ENCODE assay signal across 28 mouse cellular contexts in genomic region chr2:65942346-65942745, GRCm38 (mm10).
"Had no signal": no experiment of that assay in that cellular context is flagged by ENCODE, and none has a peak within 500 bp of the region (broad histone marks: within the 10 kb centered on the region; RNA-seq: fewer than 3 reads in every experiment).

No protein-coding gene starts in this region.

- H3K9ac ChIP-seq: embryonic facial prominence, embryonic 12.5 days; embryonic facial prominence, embryonic 13.5 days; embryonic facial prominence, embryonic 15.5 days; forebrain, embryonic 12.5 days; forebrain, embryonic 13.5 days; forebrain, embryonic 15.5 days; forebrain, postnatal 0 days had no signal

- H3K9me3 ChIP-seq: embryonic facial prominence, embryonic 10.5 days; embryonic facial prominence, embryonic 12.5 days; embryonic facial prominence, embryonic 13.5 days; embryonic facial prominence, embryonic 15.5 days; forebrain, embryonic 10.5 days; forebrain, embryonic 12.5 days; forebrain, embryonic 13.5 days; forebrain, embryonic 15.5 days had no signal

- H3K4me3 ChIP-seq: embryonic facial prominence, embryonic 10.5 days; embryonic facial prominence, embryonic 12.5 days; embryonic facial prominence, embryonic 13.5 days; embryonic facial prominence, embryonic 15.5 days; erythroblast, embryonic 14.5 days; forebrain, embryonic 10.5 days; forebrain, embryonic 12.5 days; forebrain, embryonic 13.5 days; forebrain, embryonic 15.5 days; gastrocnemius, adult 2 months; heart, adult 2 months had no signal

- ATAC-seq: forebrain, embryonic 13.5 days; forebrain, embryonic 14.5 days; forebrain, embryonic 15.5 days; forebrain, embryonic 16.5 days; forebrain, postnatal 0 days had no signal

- DNase-seq: cerebellum, adult 2 months; cerebellum, adult 8-10 months; cerebellum, adult 9-10 months; cerebellum, adult 9-11 months; cerebellum, postnatal 10 days; cerebellum, postnatal 14 days; cerebellum, postnatal 25 days; cerebellum, postnatal 36 days; embryo, embryonic 11 days; forebrain, postnatal 0 days; gastrocnemius, adult 2 months; gastrocnemius, postnatal 10 days; gastrocnemius, postnatal 14 days; gastrocnemius, postnatal 36 days; heart, adult 11 months; heart, adult 18-20 months; heart, adult 2 months had no signal

- H3K27me3 ChIP-seq: embryonic facial prominence, embryonic 12.5 days; embryonic facial prominence, embryonic 13.5 days; embryonic facial prominence, embryonic 15.5 days; forebrain, embryonic 12.5 days; forebrain, embryonic 13.5 days; forebrain, embryonic 15.5 days had no signal

- H3K4me1 ChIP-seq: embryonic facial prominence, embryonic 12.5 days; embryonic facial prominence, embryonic 13.5 days; embryonic facial prominence, embryonic 15.5 days had no signal

- H3K4me2 ChIP-seq: embryonic facial prominence, embryonic 12.5 days; embryonic facial prominence, embryonic 13.5 days; embryonic facial prominence, embryonic 15.5 days; forebrain, embryonic 12.5 days; forebrain, embryonic 13.5 days; forebrain, embryonic 15.5 days had no signal

- H3K36me3 ChIP-seq: embryonic facial prominence, embryonic 10.5 days; embryonic facial prominence, embryonic 12.5 days; embryonic facial prominence, embryonic 13.5 days; embryonic facial prominence, embryonic 15.5 days; forebrain, embryonic 10.5 days; forebrain, embryonic 12.5 days; forebrain, embryonic 15.5 days had no signal

- H3K27ac ChIP-seq: embryonic facial prominence, embryonic 10.5 days; embryonic facial prominence, embryonic 12.5 days; embryonic facial prominence, embryonic 13.5 days; embryonic facial prominence, embryonic 15.5 days; forebrain, embryonic 10.5 days; forebrain, embryonic 12.5 days; forebrain, embryonic 13.5 days; forebrain, embryonic 15.5 days; gastrocnemius, adult 2 months; heart, adult 2 months had no signal
